Mouse (Mus musculus): ENCODE measurements around the gene Bag5.
A peak's percentile ranks its signal among the peaks of the same experiment; 100 is the strongest.

GRCm38 (mm10) chr12:111759176-111760061 lies 46.4 kb upstream of the Bag5 start:
- 0 out of 2 replicates have a peak, but pooled peaks have one; percentile 58 for TF ChIP-seq POLR2A (IDR thresholded peaks at IDR 0.05; ENCODE audit: insufficient read depth, low read depth, low read length)
- TF ChIP-seq EP300 (IDR thresholded peaks at IDR 0.05; ENCODE audit: insufficient read depth, low read depth, low read length) = no peak
